Comparison of ENCODE assay signal across 8 mouse cellular contexts in genomic region chr2:119548691-119549090, GRCm38 (mm10). TPM values are rescaled to one million over a fixed set of nuclear protein-coding genes. Genes with fewer than 3 reads are reported as not detected.
DNase-seq lines count a peak whose midpoint lies in the region; ATAC-seq and TF ChIP-seq lines count a peak whose summit lies in the region.

No protein-coding gene starts in this region.

- DNase-seq in cerebellum, adult 9-10 months = peak; percentile 31
- DNase-seq in cerebellum, postnatal 25 days = no peak
- no peak for DNase-seq in G1E (ENCODE audit: low spot score)
- DNase-seq in gastrocnemius, postnatal 14 days = no peak
- no peak for DNase-seq in natural killer cell, adult 2 months (ENCODE audit: low spot score in 2 of 2)
- no peak for DNase-seq in embryo, embryonic 11 days

- H3K4me3 ChIP-seq in G1E (ENCODE audit: low read depth, low read length) = peak overlapping the region; percentile 28; the same call in 1 of the 2 replicates
- H3K4me3 ChIP-seq in hindbrain, embryonic 15.5 days = peak overlapping the region; percentile 87
- peak overlapping the region; percentile 78 for H3K4me3 ChIP-seq in lung, embryonic 16.5 days (ENCODE audit: low read length)

- H3K4me1 ChIP-seq in G1E (ENCODE audit: insufficient read depth, low read depth, low read length) = peaks cover 39% of the 10 kb centered on the region
- peaks cover 23% of the 10 kb centered on the region for H3K4me1 ChIP-seq in hindbrain, embryonic 15.5 days (replicated peaks)
- peaks cover 18% of the 10 kb centered on the region; the same call in 1 of the 2 replicates for H3K4me1 ChIP-seq in lung, embryonic 16.5 days (replicated peaks; ENCODE audit: control insufficient read depth, insufficient read depth, low read length)

- 72% methylated on average over 5 of the region's 5 CpGs for WGBS in hindbrain, embryonic 15.5 days
- 52% methylated on average over 5 of the region's 5 CpGs for WGBS in lung, embryonic 16.5 days

- H3K9ac ChIP-seq in hindbrain, embryonic 15.5 days = peak overlapping the region; percentile 72
- H3K9ac ChIP-seq in lung, embryonic 16.5 days (ENCODE audit: low read length) = no peak overlapping the region

- intact Hi-C loops in gastrocnemius, postnatal 14 days (cut with DNase I; ENCODE audit: low total_unique reads) = loop anchor here (5.0 kb wide), 1 partner anchor 44 kb away; no protein-coding TSS in a partner anchor

- no peaks in the 10 kb centered on the region for H3K27me3 ChIP-seq in G1E (ENCODE audit: insufficient read depth, low read length)
- no peaks in the 10 kb centered on the region for H3K27me3 ChIP-seq in hindbrain, embryonic 15.5 days
- H3K27me3 ChIP-seq in lung, embryonic 16.5 days (ENCODE audit: control insufficient read depth, insufficient read depth, low read depth, low read length) = no peaks in the 10 kb centered on the region

- no peaks in the 10 kb centered on the region for H3K9me3 ChIP-seq in G1E (replicated peaks)
- H3K9me3 ChIP-seq in hindbrain, embryonic 15.5 days = no peaks in the 10 kb centered on the region
- H3K9me3 ChIP-seq in lung, embryonic 16.5 days (ENCODE audit: control insufficient read depth, low read length) = no peaks in the 10 kb centered on the region

- peaks cover 14% of the 10 kb centered on the region for H3K36me3 ChIP-seq in G1E (replicated peaks)
- no peaks in the 10 kb centered on the region for H3K36me3 ChIP-seq in hindbrain, embryonic 15.5 days
- no peaks in the 10 kb centered on the region for H3K36me3 ChIP-seq in lung, embryonic 16.5 days (ENCODE audit: control insufficient read depth, insufficient read depth, low read length)

- peak overlapping the region; percentile 62 for H3K4me2 ChIP-seq in hindbrain, embryonic 15.5 days
- peak overlapping the region; percentile 92 for H3K4me2 ChIP-seq in lung, embryonic 16.5 days (ENCODE audit: low read depth, low read length)

- ATAC-seq in G1E (ENCODE audit: extremely low read depth, insufficient number of reproducible peaks, low FRiP score, poor library complexity, severe bottlenecking) = no peak
- no peak for ATAC-seq in hindbrain, embryonic 15.5 days (ENCODE audit: low FRiP score, low read depth)
- no peak for ATAC-seq in lung, embryonic 16.5 days (ENCODE audit: low read depth)

- no peak for TF ChIP-seq CTCF in G1E (IDR thresholded peaks at IDR 0.05; ENCODE audit: low read depth, low read length)

- no peak overlapping the region for H3K27ac ChIP-seq in hindbrain, embryonic 15.5 days (replicated peaks)
- H3K27ac ChIP-seq in lung, embryonic 16.5 days (ENCODE audit: low read length) = peak overlapping the region; percentile 62

RNA-seq across cellular contexts. Expression of gene Chp1, which starts 1.2 kb away (rescaled TPM):
- total RNA-seq in G1E (2014; fragmentation: Nextera tagmentation) = 84.1 and 108 TPM in 2 replicates
- 72.4 and 77.2 TPM in 2 replicates for total RNA-seq in G1E (2017)
- 15.6 and 17.3 TPM in 2 replicates for polyA plus RNA-seq in G1E (2012)
- 54.9 and 55.4 TPM in 2 replicates for polyA plus RNA-seq in hindbrain, embryonic 15.5 days (2015; fragmentation: Nextera tagmentation; extraction: Ambion mirVana)
- polyA plus RNA-seq in lung, embryonic 16.5 days (2015; fragmentation: Nextera tagmentation; extraction: Ambion mirVana) = 61.0 and 66.9 TPM in 2 replicates
- 10 to 100 TPM; 53.3 to 60.3 TPM for total RNA-seq in gastrocnemius, postnatal 14 days (2021)

RNA-seq across cellular contexts. Expression of gene Exd1, which starts 1.3 kb away (rescaled TPM):
- total RNA-seq in G1E (2014; fragmentation: Nextera tagmentation) = 2.3 and 4.6 TPM in 2 replicates
- 1.4 and 2.2 TPM in 2 replicates for total RNA-seq in G1E (2017)
- polyA plus RNA-seq in G1E (2012) = 0.21 and 0.23 TPM in 2 replicates
- 0.47 and 0.60 TPM in 2 replicates for polyA plus RNA-seq in hindbrain, embryonic 15.5 days (2015; fragmentation: Nextera tagmentation; extraction: Ambion mirVana)
- polyA plus RNA-seq in lung, embryonic 16.5 days (2015; fragmentation: Nextera tagmentation; extraction: Ambion mirVana) = 0.20 and 0.64 TPM in 2 replicates
- total RNA-seq in gastrocnemius, postnatal 14 days (2021) = under 1 TPM; 0.13 to 0.35 TPM

Comparison
In these comparisons a context has a peak if more than half of its experiments do, and no peak if none do; other contexts are left out.
1. H3K4me3 ChIP-seq: peak in every context shown above with its lines; median percentile 87 in hindbrain, embryonic 15.5 days; 78 in lung, embryonic 16.5 days; 28 in G1E.